Mouse (Mus musculus) hindbrain, postnatal 0 days (tissue): ENCODE measurements around the gene Syne3. TPM values are rescaled to one million over a fixed set of nuclear protein-coding genes. Genes with fewer than 3 reads are reported as not detected.

Experiments
- ATAC-seq: fragments of 200-750 bp; cut with Nextera tagmentation; 2 replicates; pipeline ENCODE4 v1.8.0; 2017; ENCODE audit warnings: mild to moderate bottlenecking, moderate TSS enrichment, moderate library complexity
- DNase-seq: peaks from one replicate; pipeline ENCODE4 v3.0.0-alpha.2; 2015; ENCODE audit warnings: low spot score
- H3K27ac ChIP-seq: fragments of 300-500 bp; sonication (generic); 2 replicates; pipeline ENCODE4 v1.5.1; 2014; ENCODE audit warnings: mild to moderate bottlenecking
- H3K27me3 ChIP-seq: fragments of 300-500 bp; sonication (generic); 2 replicates; pipeline ENCODE4 v1.6.1; 2014; ENCODE audit warnings: low read length, mixed read lengths; ENCODE audit not compliant: insufficient read depth
- H3K36me3 ChIP-seq: fragments of 300-500 bp; sonication (generic); 2 replicates; pipeline ENCODE4 v1.6.1; 2014; ENCODE audit warnings: low read length, mixed read lengths; ENCODE audit not compliant: insufficient read depth
- H3K4me1 ChIP-seq: fragments of 300-500 bp; sonication (generic); 2 replicates; pipeline ENCODE4 v1.6.1; 2014; ENCODE audit warnings: antibody characterized with exemption, low read length, mixed read lengths; ENCODE audit not compliant: insufficient read depth
- H3K4me2 ChIP-seq: fragments of 300-500 bp; sonication (generic); 2 replicates; pipeline ENCODE4 v1.6.1; 2014; ENCODE audit warnings: low read depth, mild to moderate bottlenecking, low read length, moderate library complexity, mixed read lengths
- H3K4me3 ChIP-seq: fragments of 300-500 bp; sonication (generic); 2 replicates; pipeline ENCODE4 v1.5.1; 2014; ENCODE audit warnings: low read length
- H3K9ac ChIP-seq: fragments of 300-500 bp; sonication (generic); replicated peaks from 2 replicates; pipeline ENCODE4 v1.6.1; 2014; ENCODE audit warnings: mild to moderate bottlenecking, low read length, moderate library complexity, mixed read lengths
- H3K9me3 ChIP-seq: fragments of 300-500 bp; sonication (generic); 2 replicates; pipeline ENCODE4 v1.6.1; 2016; ENCODE audit warnings: low read length, mixed read lengths
- CTCF ChIP-seq: IDR thresholded peaks from 2 replicates; pipeline ENCODE4 v1.5.1; 2016; ENCODE audit warnings: antibody characterized with exemption, control low read depth, low read depth
- whole genome bisulfite sequencing: fragments of 180-500 bp; shearing (Covaris S2); extraction: QIAGEN DNeasy Blood & Tissue Kit; methylation state at CpG from one replicate; pipeline ENCODE4 v1.1.7; 2014; 5-methylcytosine and 5-hydroxymethylcytosine counted together
- microRNA-seq, 2 experiments: library from miRNA; unstranded; fragments of <30 nt; microRNA quantifications; one replicate each; pipeline ENCODE4; 2016
- polyA plus RNA-seq: library from polyadenylated mRNA; unstranded; fragments of >200 nt; fragmentation: Nextera tagmentation; extraction: Ambion mirVana; gene quantifications from 2 replicates; pipeline ENCODE4 v1.2.1, GENCODE M21; 2015
- total RNA-seq: library from RNA; depleted of rRNA; stranded (reverse); fragments of >200 nt; gene quantifications from 2 replicates; pipeline ENCODE4 v1.2.3, GENCODE M21; 2014; rRNA removed

Syne3 gene
- total and polyA plus RNA-seq, 2 experiments from 2014 or later = 0.98 to 1.4 TPM

DNA sequence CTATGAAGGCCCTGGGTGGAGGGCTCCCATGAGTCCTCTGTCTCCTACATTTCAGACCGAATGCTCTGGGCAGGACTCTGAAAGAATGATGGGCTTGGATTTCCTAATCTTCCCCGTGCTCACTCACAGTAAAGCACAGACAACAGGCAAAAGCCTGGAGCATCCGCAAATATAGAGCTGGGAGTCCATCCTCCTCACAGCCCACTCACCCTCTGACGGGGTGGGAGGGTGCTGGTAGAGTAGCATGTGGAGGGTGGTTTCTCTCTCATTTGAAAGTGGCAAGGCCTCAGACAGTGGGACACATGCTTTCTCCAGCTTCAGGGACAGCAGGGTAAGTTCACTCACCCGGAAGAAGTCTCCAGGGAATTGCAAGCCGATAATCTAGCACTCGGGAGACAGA lies 123.5 kb downstream of the Syne3 start:
- Histone ChIP-seq H3K4me1 (no peaks in the 10 kb centered on the region), H3K27me3 (no peaks in the 10 kb centered on the region), H3K9me3 (no peaks in the 10 kb centered on the region), H3K9ac (no peak overlapping the region), H3K27ac (no peak overlapping the region), H3K4me3 (no peak overlapping the region), H3K4me2 (no peak overlapping the region), H3K36me3 (no peaks in the 10 kb centered on the region)
- no peak for TF ChIP-seq CTCF
- DNase-seq (no peak), ATAC-seq (no peak)
- WGBS = 81% methylated on average over 7 of the region's 7 CpGs

DNA sequence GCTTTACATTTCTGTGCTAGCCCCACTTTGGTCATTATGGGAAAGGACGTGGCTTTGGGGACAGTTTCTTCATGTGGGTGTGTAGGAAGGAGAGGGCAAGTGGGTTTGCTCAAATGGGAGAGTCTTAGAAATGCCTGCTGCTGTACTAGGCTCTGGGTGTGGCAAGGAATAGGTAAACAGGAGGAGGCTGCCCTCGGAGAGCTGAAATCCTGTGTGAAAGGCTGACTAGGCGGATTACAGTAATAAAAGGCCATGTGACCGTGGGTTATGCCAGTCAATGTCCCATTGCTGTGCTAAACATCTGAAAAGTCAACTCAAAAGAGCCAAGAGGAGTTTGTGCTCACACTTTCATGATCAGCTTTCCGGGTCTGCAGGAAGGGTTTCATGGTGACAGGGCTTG lies 127.1 kb downstream of the Syne3 start:
- no peak for TF ChIP-seq CTCF
- ATAC-seq = no peak
- Histone ChIP-seq H3K4me2 (no peak overlapping the region), H3K4me3 (no peak overlapping the region), H3K4me1 (no peaks in the 10 kb centered on the region), H3K36me3 (no peaks in the 10 kb centered on the region), H3K9ac (no peak overlapping the region), H3K27me3 (no peaks in the 10 kb centered on the region), H3K9me3 (no peaks in the 10 kb centered on the region), H3K27ac (no peak overlapping the region)
- WGBS = 63% methylated on average over 5 of the region's 5 CpGs
- DNase-seq = no peak

DNA sequence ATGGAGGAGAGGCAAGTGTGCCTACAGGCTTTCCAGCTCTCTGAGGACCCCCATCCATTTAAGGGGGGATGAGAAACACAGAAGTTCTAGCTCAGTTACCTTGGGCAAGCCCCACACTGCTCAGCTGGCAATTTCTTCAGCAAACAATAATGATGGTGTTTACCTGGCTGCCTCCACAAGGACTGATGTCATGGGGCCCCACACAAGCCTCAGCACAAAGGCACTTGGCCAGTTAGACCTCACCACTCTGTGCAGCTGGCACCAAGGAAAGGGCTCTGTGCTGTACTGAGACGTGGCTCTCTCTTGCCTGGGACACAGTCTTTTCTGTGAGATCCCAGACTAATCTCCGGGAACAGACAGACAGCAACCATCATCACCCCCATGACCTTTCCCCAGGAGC lies 127.5 kb downstream of the Syne3 start:
- H3K9ac ChIP-seq = no peak overlapping the region
- no peak for DNase-seq
- WGBS = 60% methylated on average over 2 of the region's 2 CpGs

DNA sequence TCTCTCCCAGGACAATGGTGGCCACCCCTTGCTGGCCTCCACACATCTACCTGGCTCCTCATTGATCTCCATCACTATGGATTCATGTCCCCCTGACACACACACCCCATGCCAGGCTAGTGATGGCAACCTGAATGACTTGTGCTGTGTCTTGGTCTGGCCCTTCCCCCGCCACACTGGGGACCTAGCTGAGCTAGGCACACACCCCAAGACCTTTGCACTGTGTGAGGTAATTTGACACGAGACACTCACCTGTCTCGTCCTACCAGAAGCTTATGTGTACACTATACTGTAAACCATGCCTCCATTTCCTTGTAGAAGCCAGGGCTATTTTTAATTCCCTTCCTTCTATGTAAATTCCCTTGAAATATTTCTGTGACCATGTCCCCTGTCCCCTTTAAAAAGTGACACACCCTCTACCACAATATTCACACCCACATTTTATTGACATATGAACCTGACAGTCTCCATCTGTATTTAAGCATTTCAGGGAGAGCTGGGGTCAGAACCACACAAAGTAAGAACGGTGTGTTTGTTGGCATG lies 128.0 kb downstream of the Syne3 start:
- Histone ChIP-seq H3K9ac (no peak overlapping the region), H3K4me2 (no peak overlapping the region), H3K4me1 (no peaks in the 10 kb centered on the region), H3K36me3 (no peaks in the 10 kb centered on the region), H3K9me3 (no peaks in the 10 kb centered on the region), H3K27ac (no peak overlapping the region), H3K27me3 (no peaks in the 10 kb centered on the region), H3K4me3 (no peak overlapping the region)
- no peak for ATAC-seq
- no peak for DNase-seq
- no peak for TF ChIP-seq CTCF
- 81% methylated on average over 4 of the region's 4 CpGs for WGBS

More for the DNA sequence above, 127.5 kb downstream of the Syne3 start:
- no peaks in the 10 kb centered on the region for H3K4me1 ChIP-seq
- no peak for ATAC-seq
- H3K36me3 ChIP-seq = no peaks in the 10 kb centered on the region
- H3K27me3 ChIP-seq = no peaks in the 10 kb centered on the region
- H3K4me3 ChIP-seq = no peak overlapping the region
- no peak overlapping the region for H3K4me2 ChIP-seq
- H3K9me3 ChIP-seq = no peaks in the 10 kb centered on the region
- no peak for TF ChIP-seq CTCF
- no peak overlapping the region for H3K27ac ChIP-seq

DNA sequence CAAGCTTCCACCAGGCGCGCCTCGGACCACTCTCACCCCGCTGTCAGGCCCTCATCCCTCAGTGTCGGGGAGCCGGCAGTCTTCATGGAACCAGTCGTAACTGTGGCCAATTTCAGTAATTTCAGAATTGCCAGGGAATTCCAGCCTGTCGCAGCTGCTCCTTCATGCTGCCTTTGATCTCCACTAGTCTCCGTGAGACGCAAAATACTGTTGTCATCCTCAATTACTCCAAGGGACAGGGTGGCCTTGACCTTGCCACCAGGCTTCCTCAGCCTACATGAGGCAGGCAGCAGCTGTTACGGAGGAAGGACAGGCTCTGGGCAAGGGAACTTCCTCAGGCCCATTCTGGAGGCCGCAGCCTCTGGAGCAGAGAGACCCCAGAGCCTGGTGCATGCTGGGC lies 129.2 kb downstream of the Syne3 start:
- Histone ChIP-seq H3K27me3 (no peaks in the 10 kb centered on the region), H3K4me3 (no peak overlapping the region)
- WGBS = 67% methylated on average over 12 of the region's 12 CpGs

More for the DNA sequence above, 129.2 kb downstream of the Syne3 start:
- no peaks in the 10 kb centered on the region for H3K4me1 ChIP-seq
- no peak for TF ChIP-seq CTCF
- ATAC-seq (no peak), DNase-seq (no peak)
- no peaks in the 10 kb centered on the region for H3K9me3 ChIP-seq
- H3K27ac ChIP-seq = no peak overlapping the region
- no peak overlapping the region for H3K4me2 ChIP-seq
- H3K36me3 ChIP-seq = no peaks in the 10 kb centered on the region
- no peak overlapping the region for H3K9ac ChIP-seq

Small RNA genes lying within 50 kb of the gene (microRNA-seq; reads per million reads assigned to microRNA genes)
- 5.5 to 6.4 reads per million in 2 experiments for gene Mir3069

Other genes starting within 250 kb of the Syne3 start
- gene Clmn, start 144.7 kb downstream of the Syne3 start, total RNA-seq = 2.6 and 3.1 TPM in 2 replicates
- 1.7 and 2.6 TPM in 2 replicates for gene Clmn, start 144.7 kb downstream of the Syne3 start, polyA plus RNA-seq
- 28.6 and 43.1 TPM in 2 replicates for gene Glrx5, start 22.9 kb upstream of the Syne3 start, total RNA-seq
- gene Glrx5, start 22.9 kb upstream of the Syne3 start, polyA plus RNA-seq = 195 and 199 TPM in 2 replicates
- not detected in 2 replicates for gene Tcl1b2, start 136.2 kb upstream of the Syne3 start, total RNA-seq
- gene Tcl1b2, start 136.2 kb upstream of the Syne3 start, polyA plus RNA-seq = not detected in 2 replicates
- not detected in 2 replicates for gene Tcl1b1, start 149.9 kb upstream of the Syne3 start, total RNA-seq
- gene Tcl1b1, start 149.9 kb upstream of the Syne3 start, polyA plus RNA-seq = not detected in 2 replicates
- gene Tcl1b5, start 166.5 kb upstream of the Syne3 start, total RNA-seq = not detected in 2 replicates
- gene Tcl1b5, start 166.5 kb upstream of the Syne3 start, polyA plus RNA-seq = not detected in 2 replicates
- not detected in 2 replicates for gene Tcl1b3, start 181.2 kb upstream of the Syne3 start, total RNA-seq
- not detected in 2 replicates for gene Tcl1b3, start 181.2 kb upstream of the Syne3 start, polyA plus RNA-seq
- gene Tcl1b4, start 192.1 kb upstream of the Syne3 start, total RNA-seq = not detected in 2 replicates
- not detected in 2 replicates for gene Tcl1b4, start 192.1 kb upstream of the Syne3 start, polyA plus RNA-seq
- gene Tcl1, start 213.0 kb upstream of the Syne3 start, total RNA-seq = not detected in 2 replicates
- gene Tcl1, start 213.0 kb upstream of the Syne3 start, polyA plus RNA-seq = not detected in 2 replicates